Mouse (Mus musculus): ENCODE measurements at regions not wholly inside any gene's neighbourhood (a gene's known extent, or its start where the extent isn't known, plus 50 kb on each side); places are given as distances from the start of the nearest gene placed in this dataset.

- no peak for DNase-seq
These were observed 201.4 kb downstream of the Fndc1 start for GRCm38 (mm10) chr17:7625746-7626145.

GRCm38 (mm10) chr17:7623392-7623791, 203.7 kb downstream of the Fndc1 start:
- DNase-seq = no peak

GRCm38 (mm10) chr17:7621262-7621661, 205.8 kb downstream of the Fndc1 start:
- DNase-seq = no peak

GRCm38 (mm10) chr17:7620166-7620565, 206.9 kb downstream of the Fndc1 start:
- DNase-seq = no peak

- no peak for DNase-seq
These were observed 207.5 kb downstream of the Fndc1 start for GRCm38 (mm10) chr17:7619641-7620040.

GRCm38 (mm10) chr17:7608046-7608445, 219.1 kb downstream of the Fndc1 start:
- peak; percentile 14 to 43 for DNase-seq

- DNase-seq = no peak
These were observed 219.7 kb downstream of the Fndc1 start for GRCm38 (mm10) chr17:7607431-7607830.

GRCm38 (mm10) chr17:7604813-7605504, 219.7 kb upstream of the Unc93a2 start:
- peak; percentile 38 to 71 for DNase-seq

- no peak for DNase-seq
These were observed 218.8 kb upstream of the Unc93a2 start for GRCm38 (mm10) chr17:7604096-7604495.

- peak; percentile 69 to 89 for DNase-seq
These were observed 215.3 kb upstream of the Unc93a2 start for GRCm38 (mm10) chr17:7600555-7600954.

GRCm38 (mm10) chr17:7597481-7597880, 212.2 kb upstream of the Unc93a2 start:
- DNase-seq = no peak

GRCm38 (mm10) chr17:7594801-7595200, 209.5 kb upstream of the Unc93a2 start:
- DNase-seq = no peak

GRCm38 (mm10) chr17:7592491-7592890, 207.2 kb upstream of the Unc93a2 start:
- no peak for DNase-seq

- DNase-seq = no peak
These were observed 197.7 kb upstream of the Unc93a2 start for GRCm38 (mm10) chr17:7582866-7583398.

- no peak for DNase-seq
These were observed 193.8 kb upstream of the Unc93a2 start for GRCm38 (mm10) chr17:7579031-7579430.

GRCm38 (mm10) chr17:7578003-7578402, 192.7 kb upstream of the Unc93a2 start:
- DNase-seq = no peak

- DNase-seq = peak; percentile 75 to 81
These were observed 192.0 kb upstream of the Unc93a2 start for GRCm38 (mm10) chr17:7577227-7577626.

- no peak for DNase-seq
These were observed 186.2 kb upstream of the Unc93a2 start for GRCm38 (mm10) chr17:7571481-7571880.

- no peak for DNase-seq
These were observed 183.2 kb upstream of the Unc93a2 start for GRCm38 (mm10) chr17:7568482-7568881.

GRCm38 (mm10) chr17:7565771-7566170, 180.5 kb upstream of the Unc93a2 start:
- DNase-seq = no peak

- no peak for DNase-seq
These were observed 177.7 kb upstream of the Unc93a2 start for GRCm38 (mm10) chr17:7562940-7563339.

GRCm38 (mm10) chr17:7548456-7548855, 163.2 kb upstream of the Unc93a2 start:
- DNase-seq = no peak

GRCm38 (mm10) chr17:7538402-7539087, 153.3 kb upstream of the Unc93a2 start:
- DNase-seq = peak in 1 of 2 experiments; percentile 15

GRCm38 (mm10) chr17:7537618-7538266, 152.5 kb upstream of the Unc93a2 start:
- no peak for DNase-seq
